Comparison of ENCODE assay signal across 14 mouse cellular contexts in genomic region chr5:74215125-74215524, GRCm38 (mm10). TPM values are rescaled to one million over a fixed set of nuclear protein-coding genes. Genes with fewer than 3 reads are reported as not detected.
A peak's percentile ranks its signal among the peaks of the same experiment; 100 is the strongest.
DNase-seq lines count a peak whose midpoint lies in the region; ATAC-seq and TF ChIP-seq lines count a peak whose summit lies in the region.
"Had no signal": no experiment of that assay in that cellular context is flagged by ENCODE, and none has a peak within 500 bp of the region (broad histone marks: within the 10 kb centered on the region; RNA-seq: fewer than 3 reads in every experiment).

No protein-coding gene starts in this region.

- no peaks in the 10 kb centered on the region for H3K9me3 ChIP-seq in lung, embryonic 14.5 days (ENCODE audit: low read depth, low read length)
- no peaks in the 10 kb centered on the region for H3K9me3 ChIP-seq in forebrain, embryonic 15.5 days
- no peaks in the 10 kb centered on the region for H3K9me3 ChIP-seq in midbrain, embryonic 12.5 days
- H3K9me3 ChIP-seq: G1E had no signal

- ATAC-seq in lung, embryonic 14.5 days (ENCODE audit: insufficient read depth), result peak; percentile 36; the same call in 1 of the 2 replicates
- peak; percentile 40; the same call in 1 of the 2 replicates for ATAC-seq in forebrain, embryonic 15.5 days (replicated peaks)
- peak; percentile 60 for ATAC-seq in midbrain, embryonic 12.5 days (ENCODE audit: low FRiP score, low read depth)
- ATAC-seq: intestine, embryonic 16.5 days had no signal

- TF ChIP-seq CTCF in lung, embryonic 14.5 days (IDR thresholded peaks at IDR 0.05; ENCODE audit: low read depth), result no peak

- H3K36me3 ChIP-seq in lung, embryonic 14.5 days (ENCODE audit: insufficient read depth), result no peaks in the 10 kb centered on the region
- H3K36me3 ChIP-seq in forebrain, embryonic 15.5 days, result no peaks in the 10 kb centered on the region
- no peaks in the 10 kb centered on the region for H3K36me3 ChIP-seq in midbrain, embryonic 12.5 days

- H3K27me3 ChIP-seq in lung, embryonic 14.5 days (ENCODE audit: insufficient read depth, low read length), result no peaks in the 10 kb centered on the region
- no peaks in the 10 kb centered on the region for H3K27me3 ChIP-seq in forebrain, embryonic 15.5 days
- no peaks in the 10 kb centered on the region for H3K27me3 ChIP-seq in midbrain, embryonic 12.5 days

- 44% methylated on average over 4 of the region's 4 CpGs for WGBS in lung, embryonic 14.5 days
- 5% methylated on average over 4 of the region's 4 CpGs for WGBS in forebrain, embryonic 15.5 days
- 14% methylated on average over 4 of the region's 4 CpGs for WGBS in midbrain, embryonic 12.5 days

- peak; percentile 30 for DNase-seq in embryo, embryonic 10.5 days (ENCODE audit: low spot score)
- no peak for DNase-seq in embryo, embryonic 11 days
- no peak for DNase-seq in lung, embryonic 14.5 days
- DNase-seq in lung, postnatal 25 days (ENCODE audit: low spot score), result no peak
- no peak for DNase-seq in adrenal gland, postnatal 36 days
- DNase-seq in layer of hippocampus, postnatal 36 days, result no peak
- DNase-seq: adrenal gland, adult 2 months; cerebellum, adult 11 months; retina, postnatal 1 day had no signal

- H3K4me2 ChIP-seq in lung, embryonic 14.5 days, result peak overlapping the region; percentile 20; the same call in 1 of the 2 replicates
- H3K4me2 ChIP-seq in forebrain, embryonic 15.5 days (replicated peaks), result peak overlapping the region; percentile 7; the same call in 1 of the 2 replicates
- H3K4me2 ChIP-seq in midbrain, embryonic 12.5 days (replicated peaks), result peak overlapping the region; percentile 39; the same call in 1 of the 2 replicates
- H3K4me2 ChIP-seq: liver, embryonic 11.5 days had no signal

- no peak overlapping the region for H3K27ac ChIP-seq in lung, embryonic 14.5 days (ENCODE audit: low read depth)
- H3K27ac ChIP-seq in forebrain, embryonic 15.5 days (replicated peaks), result no peak overlapping the region
- H3K27ac ChIP-seq in midbrain, embryonic 12.5 days (replicated peaks), result peak overlapping the region; percentile 72; the same call in 1 of the 2 replicates

- no peak overlapping the region for H3K4me3 ChIP-seq in lung, embryonic 14.5 days (ENCODE audit: low read depth, low read length)
- no peak overlapping the region for H3K4me3 ChIP-seq in forebrain, embryonic 15.5 days
- no peak overlapping the region for H3K4me3 ChIP-seq in midbrain, embryonic 12.5 days

- H3K9ac ChIP-seq in lung, embryonic 14.5 days, result no peak overlapping the region
- no peak overlapping the region for H3K9ac ChIP-seq in forebrain, embryonic 15.5 days (replicated peaks)
- no peak overlapping the region; the same call in 1 of the 2 replicates for H3K9ac ChIP-seq in midbrain, embryonic 12.5 days (replicated peaks)

- peaks cover 16% of the 10 kb centered on the region for H3K4me1 ChIP-seq in lung, embryonic 14.5 days (ENCODE audit: insufficient read depth)
- H3K4me1 ChIP-seq in forebrain, embryonic 15.5 days, result peaks cover 11% of the 10 kb centered on the region
- peaks cover 26% of the 10 kb centered on the region for H3K4me1 ChIP-seq in midbrain, embryonic 12.5 days

RNA-seq across cellular contexts. Expression of gene Rasl11b, which starts 20.0 kb away (rescaled TPM):
- polyA plus RNA-seq in lung, embryonic 14.5 days (2014; fragmentation: Nextera tagmentation; extraction: Ambion mirVana), result 90.2 and 93.2 TPM in 2 replicates
- polyA plus RNA-seq in forebrain, embryonic 15.5 days (2015; fragmentation: Nextera tagmentation; extraction: Ambion mirVana), result 30.9 TPM in 2 replicates
- polyA plus RNA-seq in midbrain, embryonic 12.5 days (2016; fragmentation: Nextera tagmentation; extraction: Ambion mirVana), result 26.5 and 31.3 TPM in 2 replicates
- total RNA-seq in adrenal gland, postnatal 36 days (2021), result 10 to 100 TPM; 18.1 to 24.3 TPM
- 10 to 100 TPM; 72.7 to 74.2 TPM for total RNA-seq in layer of hippocampus, postnatal 36 days (2021)
